Mouse (Mus musculus) cerebellum, adult 9-10 months (tissue): ENCODE measurements at regions not wholly inside any gene's neighbourhood (a gene's known extent, or its start where the extent isn't known, plus 50 kb on each side); places are given as distances from the start of the nearest gene placed in this dataset.

Experiments used
- DNase-seq: peaks from one replicate; pipeline ENCODE4 v3.0.0; 2022

DNA sequence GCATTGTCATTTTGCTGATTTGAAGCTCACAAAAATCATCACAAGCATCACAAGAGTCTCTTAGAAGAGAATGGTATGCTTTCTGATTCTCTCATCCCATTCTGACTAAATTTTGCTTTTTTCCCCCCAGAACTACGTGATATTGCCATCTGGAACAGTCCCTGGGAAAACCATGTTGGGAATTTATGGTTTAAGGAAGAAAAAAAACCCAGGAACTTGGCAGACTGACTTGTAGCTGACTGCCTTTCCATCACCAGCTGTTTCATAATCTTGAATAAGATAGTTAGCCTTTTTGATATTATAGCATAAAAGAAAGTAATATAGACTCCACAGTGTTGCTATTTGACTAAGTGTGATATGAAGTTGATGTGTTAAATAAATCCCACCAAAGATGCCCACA is 110.7 kb upstream of the Oprm1 start:
- DNase-seq, result no peak

DNA sequence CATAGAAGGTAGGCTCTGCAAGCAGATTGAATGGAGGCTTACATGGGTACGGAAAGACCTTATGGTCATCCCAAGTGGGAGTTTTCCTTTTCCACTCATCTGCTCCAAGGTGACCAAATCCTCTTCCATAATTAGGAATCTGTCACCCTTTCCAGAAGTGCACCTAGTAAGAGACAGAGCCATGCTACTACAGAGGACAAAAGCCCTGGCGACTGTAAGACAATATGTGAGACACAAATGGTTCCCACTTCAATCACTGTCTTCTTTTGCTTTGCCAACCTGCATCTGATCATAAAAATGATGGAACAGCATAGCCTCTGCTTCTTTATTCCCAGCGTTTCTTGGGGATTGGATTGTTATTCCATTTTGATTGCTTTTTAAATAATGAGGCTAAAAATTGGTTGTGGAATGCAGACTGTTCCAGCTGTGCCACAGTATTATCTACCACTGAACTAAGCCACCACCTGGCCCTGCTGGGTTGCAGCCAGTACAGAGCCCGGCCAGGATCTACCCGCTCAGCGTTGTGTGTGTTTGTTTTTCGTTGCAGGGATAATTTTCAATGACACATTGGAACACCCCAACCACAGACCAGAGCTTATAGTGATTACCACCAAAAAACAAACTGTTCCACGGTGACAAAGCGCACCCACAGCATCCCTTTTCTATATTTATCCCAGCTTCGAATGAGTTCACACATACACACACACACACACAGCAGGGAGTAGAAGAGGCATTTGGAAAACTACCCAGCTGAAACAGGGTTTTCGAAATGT is 72.8 kb upstream of the Oprm1 start:
- DNase-seq, result no peak

DNA sequence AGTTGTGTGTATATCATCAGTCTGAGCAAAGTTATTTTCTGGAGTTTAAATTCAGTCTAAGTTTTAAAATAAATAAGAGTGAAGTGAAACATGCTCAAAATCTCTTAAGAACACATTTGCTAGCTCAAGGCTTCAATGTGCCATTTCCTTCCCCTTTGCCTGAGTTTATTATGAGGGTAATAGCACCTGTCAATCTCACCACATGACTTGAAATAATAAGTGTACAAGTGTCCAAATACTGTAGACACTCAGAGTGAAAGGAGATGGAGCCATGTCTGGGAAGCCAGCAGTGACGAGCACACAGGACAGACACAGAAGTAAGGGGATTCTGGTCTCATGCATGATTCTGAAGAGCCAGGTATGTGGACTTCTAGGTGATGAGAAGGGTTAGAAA is 72.2 kb upstream of the Oprm1 start:
- no peak for DNase-seq
